Mouse (Mus musculus) CH12.LX (cell line): Measurements from ENCODE around the gene Gm5129. TPM values are rescaled to one million over a fixed set of nuclear protein-coding genes. Genes with fewer than 3 reads are reported as not detected.

Source experiments
- DNase-seq: peaks from one replicate; pipeline ENCODE4 v3.0.0-alpha.2; 2013; ENCODE audit errors: extremely low read depth
- H3K27ac ChIP-seq: 2 replicates; pipeline ENCODE4 v1.5.1; 2012; ENCODE audit warnings: low read depth, mild to moderate bottlenecking, control low read depth, moderate library complexity; ENCODE audit not compliant: insufficient read depth
- H3K27me3 ChIP-seq: replicated peaks from 2 replicates; pipeline ENCODE3; 2012; ENCODE audit warnings: inconsistent platforms
- H3K36me3 ChIP-seq, 2 experiments: replicated peaks in 1 of 2; 2 replicates each; pipeline versions ENCODE3 to v1.6.1; 2012; ENCODE audit warnings: inconsistent platforms in 1 of 2, low read length in 1 of 2, mild to moderate bottlenecking in 1 of 2, mixed read lengths in 1 of 2, moderate library complexity in 1 of 2; ENCODE audit not compliant: control insufficient read depth in 1 of 2, insufficient read depth in 1 of 2
- H3K4me1 ChIP-seq, 2 experiments: 2 replicates each; pipeline ENCODE4 v1.6.1; 2012; ENCODE audit warnings: inconsistent platforms in 1 of 2, moderate library complexity in 1 of 2; ENCODE audit not compliant: insufficient read depth in 2 of 2, control insufficient read depth in 1 of 2
- H3K4me2 ChIP-seq: 2 replicates; pipeline ENCODE4 v1.6.1; 2012; ENCODE audit warnings: low read depth, mild to moderate bottlenecking, control low read depth; ENCODE audit not compliant: poor library complexity, insufficient read depth, severe bottlenecking
- H3K4me3 ChIP-seq, 3 experiments: fragments of 150-350 bp in 1 of 3; sonication (generic) in 1 of 3; replicated peaks in 1 of 3; 2 replicates each; pipeline versions ENCODE3 to v1.5.1; 2011 to 2012; ENCODE audit warnings: low read depth in 2 of 3, low read length in 2 of 3, mild to moderate bottlenecking in 2 of 3, moderate library complexity in 2 of 3, control low read depth in 1 of 3, improper control_type of control experiment in 1 of 3, inconsistent platforms in 1 of 3, mixed read lengths in 1 of 3; ENCODE audit not compliant: poor library complexity in 1 of 3
- H3K79me2 ChIP-seq: replicated peaks from 2 replicates; pipeline ENCODE4 v1.6.1; 2012; ENCODE audit warnings: mild to moderate bottlenecking, moderate library complexity; ENCODE audit not compliant: control insufficient read depth, poor library complexity, insufficient read depth, severe bottlenecking; ENCODE audit errors: extremely low read depth
- H3K9ac ChIP-seq: 2 replicates; pipeline ENCODE4 v1.6.1; 2012; ENCODE audit warnings: low read depth, mild to moderate bottlenecking, control low read depth, moderate library complexity; ENCODE audit not compliant: insufficient read depth
- H3K9me3 ChIP-seq: replicated peaks from 2 replicates; pipeline ENCODE3; 2012; ENCODE audit warnings: low read length, inconsistent platforms, mixed read lengths
- BHLHE40 ChIP-seq: IDR thresholded peaks from 2 replicates; pipeline ENCODE4 v1.6.1; 2011; ENCODE audit warnings: mild to moderate bottlenecking, low read depth, low read length, improper control_type of control experiment
- CTCF ChIP-seq, 2 experiments: IDR thresholded peaks in 1 of 2; conservative IDR thresholded peaks in 1 of 2; 2 replicates each; pipeline ENCODE4 v1.5.1; 2011 to 2012; ENCODE audit warnings: low read depth in 2 of 2, low read length in 2 of 2, improper control_type of control experiment in 1 of 2, inconsistent platforms in 1 of 2, mild to moderate bottlenecking in 1 of 2, moderate library complexity in 1 of 2
- E2F4 ChIP-seq: IDR thresholded peaks from 2 replicates; pipeline ENCODE4 v1.6.1; 2011; ENCODE audit warnings: low read depth, low read length, improper control_type of control experiment; ENCODE audit not compliant: insufficient replicate concordance
- EP300 ChIP-seq: IDR thresholded peaks from 2 replicates; pipeline ENCODE4 v1.6.1; 2011; ENCODE audit warnings: low read length, improper control_type of control experiment
- GABPA ChIP-seq: IDR thresholded peaks from 2 replicates; pipeline ENCODE4 v1.6.1; 2012; ENCODE audit warnings: low read depth, low read length, improper control_type of control experiment, inconsistent platforms; ENCODE audit not compliant: insufficient replicate concordance
- IRF4 ChIP-seq: IDR thresholded peaks from 2 replicates; pipeline ENCODE4 v1.6.1; 2014; ENCODE audit warnings: low read depth, mild to moderate bottlenecking, inconsistent platforms, low read length, improper control_type of control experiment
- JUN ChIP-seq: IDR thresholded peaks from 2 replicates; pipeline ENCODE4 v1.6.1; 2011; ENCODE audit warnings: low read depth, mild to moderate bottlenecking, low read length, improper control_type of control experiment, moderate library complexity; ENCODE audit not compliant: insufficient read depth
- JUND ChIP-seq: conservative IDR thresholded peaks from 2 replicates; pipeline ENCODE4 v1.6.1; 2011; ENCODE audit warnings: low read depth, low read length, improper control_type of control experiment
- MAFK ChIP-seq: IDR thresholded peaks from 2 replicates; pipeline ENCODE4 v1.6.1; 2011; ENCODE audit warnings: low read length, improper control_type of control experiment; ENCODE audit not compliant: insufficient replicate concordance
- MAX ChIP-seq: IDR thresholded peaks from 2 replicates; pipeline ENCODE4 v1.6.1; 2011; ENCODE audit warnings: low read length, improper control_type of control experiment
- MYC ChIP-seq: IDR thresholded peaks from 2 replicates; pipeline ENCODE4 v1.6.1; 2011; ENCODE audit warnings: low read depth, mild to moderate bottlenecking, improper control_type of control experiment, low read length
- NELFE ChIP-seq: IDR thresholded peaks from 2 replicates; pipeline ENCODE4 v1.6.1; 2011; ENCODE audit warnings: low read depth, low read length, improper control_type of control experiment
- PAX5 ChIP-seq: IDR thresholded peaks from 2 replicates; pipeline ENCODE4 v1.6.1; 2012; ENCODE audit warnings: low read length, inconsistent platforms, mixed read lengths
- SIN3A ChIP-seq: IDR thresholded peaks from 2 replicates; pipeline ENCODE4 v1.6.1; 2012; ENCODE audit warnings: low read length, improper control_type of control experiment, inconsistent platforms
- SMC3 ChIP-seq: IDR thresholded peaks from 2 replicates; pipeline ENCODE4 v1.6.1; 2011; ENCODE audit warnings: low read depth, low read length, improper control_type of control experiment
- TCF12 ChIP-seq: IDR thresholded peaks from 2 replicates; pipeline ENCODE4 v1.6.1; 2014; ENCODE audit warnings: low read depth, mild to moderate bottlenecking, inconsistent platforms, low read length, improper control_type of control experiment
- ZC3H11A ChIP-seq: IDR thresholded peaks from 2 replicates; pipeline ENCODE4 v1.6.1; 2012; ENCODE audit warnings: low read depth, mild to moderate bottlenecking, inconsistent platforms, low read length, improper control_type of control experiment
- ZNF384 ChIP-seq: IDR thresholded peaks from 2 replicates; pipeline ENCODE4 v1.6.1; 2012; ENCODE audit warnings: low read depth, low read length, improper control_type of control experiment, inconsistent platforms
- dilution Hi-C: fragments of 300-500 bp; cut with MboI; formaldehyde crosslinking; loops from 2 replicates; pipeline ENCODE4 v1.14.3; 2020; ENCODE audit warnings: low sequenced_read_pairs; ENCODE audit not compliant: extremely low pct_unique_long_range_greater_than_20kb, extremely low pct_ligation_motif_present
- in situ Hi-C: fragments of 300-500 bp; cut with MboI; formaldehyde crosslinking; loops from 3 replicates; pipeline ENCODE4 v1.14.3; 2019; ENCODE audit warnings: low sequenced_read_pairs, low pct_ligation_motif_present, low pct_unique_long_range_greater_than_20kb, mixed read lengths
- polyA plus RNA-seq: library from polyadenylated mRNA; unstranded; fragments of >175 nt; gene quantifications from 2 replicates; pipeline ENCODE4 v1.2.1, GENCODE M21; 2012; ENCODE audit warnings: low read depth; ENCODE audit not compliant: insufficient read length
- total RNA-seq, 2 experiments: library from RNA; depleted of rRNA; stranded (reverse); fragments of 300-350 nt in 1 of 2; fragments of >200 nt in 1 of 2; gene quantifications; 2 replicates each; pipeline ENCODE4 v1.2.3; 2012 to 2014

The Gm5129 gene
- total and polyA plus RNA-seq, 3 experiments: 1.3 TPM; not detected in 2

DNA sequence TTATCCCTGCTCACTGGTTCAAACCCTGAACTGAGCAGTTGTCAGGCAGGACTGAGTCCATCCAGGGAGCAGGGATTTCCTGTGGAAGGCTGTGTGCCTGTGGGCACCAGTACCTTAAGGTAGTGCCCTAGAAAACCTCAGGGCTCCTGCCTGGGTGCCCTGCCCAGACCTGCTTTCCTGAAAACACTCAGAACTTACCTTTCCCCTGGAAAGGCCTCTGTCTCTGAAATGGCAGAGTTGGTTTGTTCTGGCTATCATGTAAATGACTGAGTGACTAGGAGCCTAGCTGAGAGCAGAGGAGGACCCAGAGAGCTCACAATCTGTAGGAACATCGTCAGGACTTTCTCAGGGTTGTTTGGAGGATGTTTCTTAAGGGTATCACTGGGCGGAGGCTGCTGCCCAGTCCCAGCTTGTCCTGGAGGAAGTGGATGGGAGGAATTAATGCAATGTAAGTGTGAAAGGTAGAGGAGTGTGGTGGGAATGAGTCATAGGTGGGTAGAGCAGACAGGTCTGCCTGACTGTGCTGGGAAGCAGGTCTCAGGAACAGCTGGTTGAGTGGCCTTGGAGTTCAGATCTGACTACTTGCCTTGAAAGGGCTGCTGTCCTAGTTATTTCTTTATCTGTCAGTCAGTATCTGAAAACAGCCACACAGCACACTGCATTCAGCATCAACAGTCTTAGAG lies 36.1 kb downstream of the Gm5129 start:
- in situ Hi-C loops (no loop called here), dilution Hi-C loops (no loop called here)
- H3K4me2 ChIP-seq: no peak overlapping the region
- TF ChIP-seq E2F4: no peak
- no peak for TF ChIP-seq TCF12
- TF ChIP-seq IRF4: no peak
- TF ChIP-seq MAX: no peak
- no peak for TF ChIP-seq ZC3H11A
- TF ChIP-seq EP300: no peak
- TF ChIP-seq JUND: no peak
- TF ChIP-seq NELFE: no peak
- no peak for TF ChIP-seq CTCF (conservative IDR thresholded peaks at IDR 0.05 in 1 of 2, IDR thresholded peaks at IDR 0.05 in 1 of 2; ENCODE audit: low read depth in 2 of 2, low read length in 2 of 2)
- TF ChIP-seq SMC3: no peak
- TF ChIP-seq SIN3A: no peak
- no peak for TF ChIP-seq MYC
- no peak for TF ChIP-seq ZNF384
- TF ChIP-seq GABPA: no peak
- no peak overlapping the region for H3K4me3 ChIP-seq
- H3K27ac ChIP-seq: no peak overlapping the region
- no peak for DNase-seq
- H3K27me3 ChIP-seq: no peaks in the 10 kb centered on the region
- no peaks in the 10 kb centered on the region for H3K79me2 ChIP-seq
- H3K9ac ChIP-seq: no peak overlapping the region
- no peaks in the 10 kb centered on the region; a peak in 1 of 4 replicates for H3K4me1 ChIP-seq
- no peaks in the 10 kb centered on the region for H3K9me3 ChIP-seq
- no peaks in the 10 kb centered on the region for H3K36me3 ChIP-seq

DNA sequence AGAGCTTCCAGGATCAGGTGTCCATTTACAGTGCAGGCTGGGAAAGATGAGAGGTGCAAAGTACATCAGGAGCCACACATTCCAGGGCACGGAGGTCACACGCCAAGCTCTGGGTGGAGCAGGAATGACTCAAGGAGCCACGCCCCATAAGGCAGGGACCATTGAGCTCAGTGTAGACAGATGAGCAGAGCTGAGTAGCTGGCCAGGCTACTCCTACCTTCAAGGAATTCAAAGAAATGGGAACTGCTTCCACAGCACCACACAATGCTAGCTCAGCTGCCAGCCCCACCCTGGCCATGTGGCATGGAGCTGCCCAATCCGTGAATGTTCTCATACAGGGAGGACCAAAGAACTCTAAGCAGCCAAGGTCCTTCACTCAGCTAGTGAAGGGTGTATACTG lies 37.2 kb downstream of the Gm5129 start:
- dilution Hi-C loops: no loop called here
- no peaks in the 10 kb centered on the region for H3K27me3 ChIP-seq

More for the DNA sequence above, 37.2 kb downstream of the Gm5129 start:
- Histone ChIP-seq H3K9me3 (no peaks in the 10 kb centered on the region), H3K79me2 (no peaks in the 10 kb centered on the region), H3K36me3 (no peaks in the 10 kb centered on the region), H3K4me1 (no peaks in the 10 kb centered on the region; a peak in 1 of 4 replicates), H3K4me2 (no peak overlapping the region), H3K27ac (no peak overlapping the region), H3K9ac (no peak overlapping the region), H3K4me3 (no peak overlapping the region)
- in situ Hi-C loops: no loop called here
- TF ChIP-seq E2F4 (no peak), SIN3A (no peak), PAX5 (no peak), BHLHE40 (no peak), SMC3 (no peak), JUN (no peak), MAFK (no peak)
- no peak for DNase-seq
